9 mouse cellular contexts compared by ENCODE assay signal in genomic region chr1:90998891-90999611, GRCm38 (mm10). TPM values are rescaled to one million over a fixed set of nuclear protein-coding genes. Genes with fewer than 3 reads are reported as not detected.
DNase-seq lines count a peak whose midpoint lies in the region; ATAC-seq and TF ChIP-seq lines count a peak whose summit lies in the region.
"Had no signal": no experiment of that assay in that cellular context is flagged by ENCODE, and none has a peak within 500 bp of the region (broad histone marks: within the 10 kb centered on the region; RNA-seq: fewer than 3 reads in every experiment).

No protein-coding gene starts in this region.

- peak overlapping the region; percentile 98 for H3K4me2 ChIP-seq in kidney, embryonic 15.5 days
- H3K4me2 ChIP-seq in forebrain, embryonic 16.5 days (ENCODE audit: low read length) = peak overlapping the region; percentile 86

- H3K27ac ChIP-seq in kidney, embryonic 15.5 days = no peak overlapping the region
- no peak overlapping the region for H3K27ac ChIP-seq in forebrain, embryonic 16.5 days (ENCODE audit: low read length)
- H3K27ac ChIP-seq in olfactory bulb, adult 2 months (ENCODE audit: insufficient read depth, low read depth, low read length) = no peak overlapping the region

- TF ChIP-seq POLR2A in olfactory bulb, adult 2 months (IDR thresholded peaks at IDR 0.05; ENCODE audit: insufficient read depth, low read depth, low read length) = no peak

- peaks cover 3% of the 10 kb centered on the region; the same call in 1 of the 2 replicates for H3K9me3 ChIP-seq in kidney, embryonic 15.5 days (replicated peaks)
- H3K9me3 ChIP-seq in forebrain, embryonic 16.5 days (ENCODE audit: control insufficient read depth, low read length) = no peaks in the 10 kb centered on the region

- H3K9ac ChIP-seq in kidney, embryonic 15.5 days = peak overlapping the region; percentile 78
- peak overlapping the region; percentile 77 for H3K9ac ChIP-seq in forebrain, embryonic 16.5 days (replicated peaks; ENCODE audit: low read depth, low read length)

- H3K36me3 ChIP-seq in kidney, embryonic 15.5 days = no peaks in the 10 kb centered on the region
- no peaks in the 10 kb centered on the region for H3K36me3 ChIP-seq in forebrain, embryonic 16.5 days (ENCODE audit: control insufficient read depth, insufficient read depth)

- intact Hi-C loops in left cerebral cortex, postnatal 25 days (cut with DNase I) = no loop called here

- TF ChIP-seq CTCF in olfactory bulb, adult 2 months (IDR thresholded peaks at IDR 0.05; ENCODE audit: insufficient read depth, low read depth, low read length) = 0 out of 2 replicates have a peak, but pooled peaks have one; percentile 4

- peak; percentile 66 for ATAC-seq in kidney, embryonic 15.5 days (replicated peaks; ENCODE audit: low FRiP score)
- ATAC-seq in forebrain, embryonic 16.5 days = peak; percentile 78

- WGBS in kidney, embryonic 15.5 days = 3% methylated on average over 41 of the region's 41 CpGs
- under 1% methylated on average over 41 of the region's 41 CpGs for WGBS in forebrain, embryonic 16.5 days
- 1% methylated on average over 41 of the region's 41 CpGs for WGBS in olfactory bulb, adult 2 months

- DNase-seq in kidney, adult 18-20 months = no peak
- DNase-seq in R1 (ENCODE audit: low read depth, low spot score) (peak; percentile 15), liver (peak; percentile 5)
- no peak for DNase-seq in layer of hippocampus, adult 11-12 months (ENCODE audit: low spot score)
- DNase-seq in left cerebral cortex, postnatal 25 days (ENCODE audit: low spot score in 2 of 2) = no peak

- peaks cover 19% of the 10 kb centered on the region for H3K4me1 ChIP-seq in kidney, embryonic 15.5 days
- peaks cover 10% of the 10 kb centered on the region for H3K4me1 ChIP-seq in forebrain, embryonic 16.5 days (replicated peaks; ENCODE audit: control insufficient read depth, insufficient read depth, low read length)
- H3K4me1 ChIP-seq in olfactory bulb, adult 2 months (ENCODE audit: control insufficient read depth, insufficient read depth, low read length) = peaks cover 14% of the 10 kb centered on the region; the same call in 1 of the 2 replicates

- peak overlapping the region; percentile 83 for H3K4me3 ChIP-seq in kidney, embryonic 15.5 days (replicated peaks)
- peak overlapping the region; percentile 79 for H3K4me3 ChIP-seq in forebrain, embryonic 16.5 days (replicated peaks; ENCODE audit: low read length)
- peak overlapping the region; percentile 76 for H3K4me3 ChIP-seq in olfactory bulb, adult 2 months (ENCODE audit: insufficient read depth, low read depth, low read length)

- H3K27me3 ChIP-seq in kidney, embryonic 15.5 days = no peaks in the 10 kb centered on the region
- no peaks in the 10 kb centered on the region for H3K27me3 ChIP-seq in forebrain, embryonic 16.5 days (replicated peaks; ENCODE audit: control insufficient read depth, insufficient read depth, low read length)

RNA-seq across cellular contexts. Expression of gene Lrrfip1, which starts 0.5 kb away (rescaled TPM):
- 42.6 and 43.9 TPM in 2 replicates for polyA plus RNA-seq in kidney, embryonic 15.5 days (2015; fragmentation: Nextera tagmentation; extraction: Ambion mirVana)
- polyA plus RNA-seq in forebrain, embryonic 16.5 days (2015; fragmentation: Nextera tagmentation; extraction: Ambion mirVana) = 45.3 and 48.5 TPM in 2 replicates
- not detected in 2 replicates for polyA plus RNA-seq in olfactory bulb, adult 2 months (2012; ENCODE audit: insufficient read depth, insufficient read length, low replicate concordance, missing spikeins)
- total RNA-seq in left cerebral cortex, postnatal 25 days (2021) = 10 to 100 TPM; 66.9 to 68.0 TPM

RNA-seq across cellular contexts. Expression of gene Rab17, which starts 29.6 kb away (rescaled TPM):
- 8.3 and 9.6 TPM in 2 replicates for polyA plus RNA-seq in kidney, embryonic 15.5 days (2015; fragmentation: Nextera tagmentation; extraction: Ambion mirVana)
- polyA plus RNA-seq in forebrain, embryonic 16.5 days (2015; fragmentation: Nextera tagmentation; extraction: Ambion mirVana) = 0.27 and 0.43 TPM in 2 replicates
- not detected in 2 replicates for polyA plus RNA-seq in olfactory bulb, adult 2 months (2012; ENCODE audit: insufficient read depth, insufficient read length, low replicate concordance, missing spikeins)
- under 1 TPM in 1 of 2 experiments, not detected in 1; 0.41 TPM for total RNA-seq in left cerebral cortex, postnatal 25 days (2021)
- total RNA-seq: adrenal gland, postnatal 36 days had no signal

RNA-seq across cellular contexts. Expression of gene Prlh, which starts 46.1 kb away (rescaled TPM):
- polyA plus RNA-seq in kidney, embryonic 15.5 days (2015; fragmentation: Nextera tagmentation; extraction: Ambion mirVana) = not detected in 2 replicates
- not detected in 2 replicates for polyA plus RNA-seq in forebrain, embryonic 16.5 days (2015; fragmentation: Nextera tagmentation; extraction: Ambion mirVana)
- not detected in 2 replicates for polyA plus RNA-seq in olfactory bulb, adult 2 months (2012; ENCODE audit: insufficient read depth, insufficient read length, low replicate concordance, missing spikeins)
- total RNA-seq in left cerebral cortex, postnatal 25 days (2021) = not detected
- total RNA-seq: adrenal gland, postnatal 36 days had no signal

Comparison
In these comparisons a context has a peak if more than half of its experiments do, and no peak if none do; other contexts are left out.
1. DNase-seq: peak in R1 (single experiment) and liver (single experiment); none in kidney, adult 18-20 months (single experiment), layer of hippocampus, adult 11-12 months (single experiment) and left cerebral cortex, postnatal 25 days (0 of 2).
2. Peak in every context shown above with its lines, with median percentiles within 50 percentile points of each other: H3K4me3 ChIP-seq.